Mouse (Mus musculus): Measurements from ENCODE around the gene Slit3. TPM values are rescaled to one million over a fixed set of nuclear protein-coding genes. Genes with fewer than 3 reads are reported as not detected.

The Slit3 gene
- polyA plus RNA-seq, 1 experiment: 6.4 TPM

- WGBS: 93% methylated on average over 7 of the region's 7 CpGs
- H3K27ac ChIP-seq (ENCODE audit: control insufficient read depth, insufficient read depth, low read length): no peak overlapping the region
Measured at GRCm38 (mm10) chr11:35527816-35528462, 406.9 kb downstream of the Slit3 start.

GRCm38 (mm10) chr11:35535027-35535426, 414.0 kb downstream of the Slit3 start:
- no peak overlapping the region for H3K4me3 ChIP-seq (ENCODE audit: control insufficient read depth, insufficient read depth, low read length)
- 87% methylated on average over 6 of the region's 6 CpGs for WGBS

More at GRCm38 (mm10) chr11:35527816-35528462, 406.9 kb downstream of the Slit3 start:
- no peaks in the 10 kb centered on the region for H3K36me3 ChIP-seq (ENCODE audit: control insufficient read depth, insufficient read depth, low read length)
- no peaks in the 10 kb centered on the region for H3K27me3 ChIP-seq (ENCODE audit: control insufficient read depth, insufficient read depth, low read length)
- H3K4me1 ChIP-seq (replicated peaks; ENCODE audit: control insufficient read depth, insufficient read depth, low read length): no peaks in the 10 kb centered on the region
- TF ChIP-seq CTCF (IDR thresholded peaks at IDR 0.05; ENCODE audit: borderline replicate concordance, control insufficient read depth, extremely low read depth, insufficient read depth, low read length, poor library complexity): no peak
- no peak overlapping the region for H3K4me3 ChIP-seq (ENCODE audit: control insufficient read depth, insufficient read depth, low read length)
- DNase-seq: no peak

GRCm38 (mm10) chr11:35537128-35538088, 416.4 kb downstream of the Slit3 start:
- H3K4me3 ChIP-seq (ENCODE audit: control insufficient read depth, insufficient read depth, low read length): no peak overlapping the region
- H3K4me1 ChIP-seq (replicated peaks; ENCODE audit: control insufficient read depth, insufficient read depth, low read length): no peaks in the 10 kb centered on the region
- TF ChIP-seq CTCF (IDR thresholded peaks at IDR 0.05; ENCODE audit: borderline replicate concordance, control insufficient read depth, extremely low read depth, insufficient read depth, low read length, poor library complexity): no peak
- no peak for TF ChIP-seq POLR2A (IDR thresholded peaks at IDR 0.05; ENCODE audit: control insufficient read depth, extremely low read depth, insufficient read depth, low read length, poor library complexity)
- no peak for DNase-seq
- no peaks in the 10 kb centered on the region for H3K36me3 ChIP-seq (ENCODE audit: control insufficient read depth, insufficient read depth, low read length)
- H3K27ac ChIP-seq (ENCODE audit: control insufficient read depth, insufficient read depth, low read length): no peak overlapping the region
- H3K27me3 ChIP-seq (ENCODE audit: control insufficient read depth, insufficient read depth, low read length): no peaks in the 10 kb centered on the region
- 37% methylated on average over 18 of the region's 18 CpGs for WGBS

More at GRCm38 (mm10) chr11:35535027-35535426, 414.0 kb downstream of the Slit3 start:
- Histone ChIP-seq H3K4me1 (replicated peaks; ENCODE audit: control insufficient read depth, insufficient read depth, low read length) (no peaks in the 10 kb centered on the region), H3K27ac (ENCODE audit: control insufficient read depth, insufficient read depth, low read length) (no peak overlapping the region), H3K27me3 (ENCODE audit: control insufficient read depth, insufficient read depth, low read length) (no peaks in the 10 kb centered on the region), H3K36me3 (ENCODE audit: control insufficient read depth, insufficient read depth, low read length) (no peaks in the 10 kb centered on the region)
- TF ChIP-seq POLR2A (IDR thresholded peaks at IDR 0.05; ENCODE audit: control insufficient read depth, extremely low read depth, insufficient read depth, low read length, poor library complexity): no peak
- no peak for TF ChIP-seq CTCF (IDR thresholded peaks at IDR 0.05; ENCODE audit: borderline replicate concordance, control insufficient read depth, extremely low read depth, insufficient read depth, low read length, poor library complexity)
- no peak for DNase-seq

GRCm38 (mm10) chr11:35542731-35543130, 421.7 kb downstream of the Slit3 start:
- no peak for TF ChIP-seq CTCF (IDR thresholded peaks at IDR 0.05; ENCODE audit: borderline replicate concordance, control insufficient read depth, extremely low read depth, insufficient read depth, low read length, poor library complexity)
- no peak for TF ChIP-seq POLR2A (IDR thresholded peaks at IDR 0.05; ENCODE audit: control insufficient read depth, extremely low read depth, insufficient read depth, low read length, poor library complexity)
- H3K4me3 ChIP-seq (ENCODE audit: control insufficient read depth, insufficient read depth, low read length): no peak overlapping the region
- no peak for DNase-seq
- 94% methylated on average over 10 of the region's 10 CpGs for WGBS
- H3K36me3 ChIP-seq (ENCODE audit: control insufficient read depth, insufficient read depth, low read length): no peaks in the 10 kb centered on the region
- H3K27me3 ChIP-seq (ENCODE audit: control insufficient read depth, insufficient read depth, low read length): no peaks in the 10 kb centered on the region
- H3K27ac ChIP-seq (ENCODE audit: control insufficient read depth, insufficient read depth, low read length): no peak overlapping the region
- H3K4me1 ChIP-seq (replicated peaks; ENCODE audit: control insufficient read depth, insufficient read depth, low read length): no peaks in the 10 kb centered on the region

- no peak for DNase-seq
Measured at GRCm38 (mm10) chr11:35544112-35545064, 423.4 kb downstream of the Slit3 start.

More at GRCm38 (mm10) chr11:35544112-35545064, 423.4 kb downstream of the Slit3 start:
- no peaks in the 10 kb centered on the region for H3K36me3 ChIP-seq (ENCODE audit: control insufficient read depth, insufficient read depth, low read length)
- TF ChIP-seq CTCF (IDR thresholded peaks at IDR 0.05; ENCODE audit: borderline replicate concordance, control insufficient read depth, extremely low read depth, insufficient read depth, low read length, poor library complexity) (no peak), POLR2A (IDR thresholded peaks at IDR 0.05; ENCODE audit: control insufficient read depth, extremely low read depth, insufficient read depth, low read length, poor library complexity) (no peak)
- no peak overlapping the region for H3K4me3 ChIP-seq (ENCODE audit: control insufficient read depth, insufficient read depth, low read length)
- WGBS: 65% methylated on average over 31 of the region's 31 CpGs
- no peaks in the 10 kb centered on the region for H3K27me3 ChIP-seq (ENCODE audit: control insufficient read depth, insufficient read depth, low read length)
- no peak overlapping the region for H3K27ac ChIP-seq (ENCODE audit: control insufficient read depth, insufficient read depth, low read length)
- no peaks in the 10 kb centered on the region for H3K4me1 ChIP-seq (replicated peaks; ENCODE audit: control insufficient read depth, insufficient read depth, low read length)

All from thymus, adult 2 months (tissue).